Mouse (Mus musculus) heart, embryonic 12.5 days (tissue): ENCODE results near the gene Gpr21. TPM values are rescaled to one million over a fixed set of nuclear protein-coding genes. Genes with fewer than 3 reads are reported as not detected.

Experiments
- polyA plus RNA-seq: library from polyadenylated mRNA; unstranded; fragments of >200 nt; fragmentation: Nextera tagmentation; extraction: Ambion mirVana; gene quantifications from 2 replicates; pipeline ENCODE4 v1.2.1, GENCODE M21; 2016

The Gpr21 gene
- polyA plus RNA-seq, 1 experiment from 2014 or later, result 0.86 TPM

Other genes starting within 250 kb of the Gpr21 start
- gene Olfr368, start 189.8 kb upstream of the Gpr21 start, polyA plus RNA-seq, result not detected in 2 replicates
- 38.4 and 40.6 TPM in 2 replicates for gene Pdcl, start 157.0 kb upstream of the Gpr21 start, polyA plus RNA-seq
- 14.6 and 17.5 TPM in 2 replicates for gene Rc3h2, start 93.4 kb upstream of the Gpr21 start, polyA plus RNA-seq
- gene Zbtb26, start 73.2 kb upstream of the Gpr21 start, polyA plus RNA-seq, result 7.2 and 7.4 TPM in 2 replicates
- 4.7 and 5.4 TPM in 2 replicates for gene Zbtb6, start 73.2 kb upstream of the Gpr21 start, polyA plus RNA-seq
- gene Rabgap1, start 73.1 kb upstream of the Gpr21 start, polyA plus RNA-seq, result 37.2 and 39.2 TPM in 2 replicates
- 32.3 and 34.6 TPM in 2 replicates for gene Strbp, start 187.5 kb downstream of the Gpr21 start, polyA plus RNA-seq